In the genomic region with DNA sequence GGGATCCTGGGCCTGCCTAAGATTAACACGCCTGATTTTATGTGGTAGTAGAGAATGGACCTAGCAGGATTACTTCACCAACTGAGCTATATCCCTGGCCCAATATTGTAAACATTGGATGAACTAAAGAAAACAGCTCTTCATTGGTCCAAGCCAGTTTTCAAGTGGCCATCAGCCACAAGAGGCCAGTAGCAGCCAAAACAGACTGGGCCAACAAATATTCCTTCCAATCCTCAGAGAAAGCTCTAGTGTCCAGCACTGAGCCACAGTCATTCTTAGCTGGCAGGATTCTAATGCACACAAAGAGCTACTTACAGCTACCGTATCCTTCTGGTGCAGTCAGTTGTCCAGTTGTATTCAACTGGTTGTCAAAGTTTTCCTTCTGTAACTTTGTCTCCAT, we compare ENCODE assay signal across 22 mouse cellular contexts. TPM values are rescaled to one million over a fixed set of nuclear protein-coding genes. Genes with fewer than 3 reads are reported as not detected.
DNase-seq lines count a peak whose midpoint lies in the region; TF ChIP-seq lines count a peak whose summit lies in the region.
"Had no signal": no experiment of that assay in that cellular context is flagged by ENCODE, and none has a peak within 500 bp of the region (broad histone marks: within the 10 kb centered on the region; RNA-seq: fewer than 3 reads in every experiment).

No protein-coding gene starts in this region.

- TF ChIP-seq CTCF in layer of hippocampus, adult 2 months (conservative IDR thresholded peaks at IDR 0.05) = peak; percentile 23; the same call in 1 of the 2 replicates

- H3K4me3 ChIP-seq in layer of hippocampus, adult 2 months = no peak overlapping the region
- H3K4me3 ChIP-seq: embryonic facial prominence, embryonic 12.5 days; embryonic facial prominence, embryonic 15.5 days; gastrocnemius, adult 2 months; heart, embryonic 13.5 days; intestine, embryonic 15.5 days had no signal

- H3K27ac ChIP-seq in layer of hippocampus, adult 2 months = no peak overlapping the region
- H3K27ac ChIP-seq: embryonic facial prominence, embryonic 12.5 days; embryonic facial prominence, embryonic 15.5 days; gastrocnemius, adult 2 months; heart, embryonic 13.5 days; hindbrain, embryonic 14.5 days; intestine, embryonic 15.5 days had no signal

- peak; percentile 88 for DNase-seq in heart, adult 11 months
- DNase-seq in heart, adult 8-10 months (ENCODE audit: low spot score) = no peak
- DNase-seq in layer of hippocampus, adult 2 months (ENCODE audit: low spot score in 2 of 2) = no peak
- DNase-seq in layer of hippocampus, adult 9-11 months = no peak
- DNase-seq in lung, postnatal 36 days = peak; percentile 33
- DNase-seq in lung, postnatal 4 days = no peak
- DNase-seq: adrenal gland, postnatal 10 days; adrenal gland, postnatal 36 days; cerebellum, adult 11 months; cerebellum, adult 2 months; cerebellum, adult 9-11 months; cerebellum, postnatal 25 days; forebrain, postnatal 0 days; gastrocnemius, adult 2 months; gastrocnemius, postnatal 14 days; heart, postnatal 14 days; heart, postnatal 4 days had no signal

RNA-seq across cellular contexts. Expression of gene Notch3, which starts 39.5 kb away (rescaled TPM):
- total RNA-seq in heart, adult 8-10 months (2022) = 10 to 100 TPM; 18.6 to 24.9 (median 21.6) TPM
- total RNA-seq in layer of hippocampus, adult 2 months (2021) = 1 to 10 TPM; 7.2 to 7.7 TPM

Comparison
In these comparisons a context has a peak if more than half of its experiments do, and no peak if none do; other contexts are left out.
1. DNase-seq: peak in heart, adult 11 months (single experiment) and lung, postnatal 36 days (single experiment); none in heart, adult 8-10 months (single experiment), layer of hippocampus, adult 2 months (0 of 2), layer of hippocampus, adult 9-11 months (single experiment) and lung, postnatal 4 days (0 of 2).